Mouse (Mus musculus) liver, embryonic 14.5 days (tissue): Measurements from ENCODE around the gene Onecut1. TPM values are rescaled to one million over a fixed set of nuclear protein-coding genes. Genes with fewer than 3 reads are reported as not detected.

Experiments
- ATAC-seq: fragments of 200-750 bp; cut with Nextera tagmentation; 2 replicates; pipeline ENCODE4 v1.8.0; 2017; ENCODE audit warnings: moderate number of reproducible peaks, mild to moderate bottlenecking, moderate library complexity; ENCODE audit not compliant: insufficient read depth
- DNase-seq, 3 experiments: peaks; one replicate each; pipeline ENCODE4 v3.0.0-alpha.2; 2012 to 2013; ENCODE audit warnings: low read depth in 3 of 3, low spot score in 3 of 3
- H3K27ac ChIP-seq: fragments of 300-500 bp; sonication (generic); 2 replicates; pipeline ENCODE4 v1.5.1; 2014; ENCODE audit warnings: moderate library complexity, mild to moderate bottlenecking, control low read depth, inconsistent platforms
- H3K27me3 ChIP-seq: fragments of 300-500 bp; sonication (generic); 2 replicates; pipeline ENCODE4 v1.6.1; 2014; ENCODE audit warnings: mild to moderate bottlenecking, low read length, moderate library complexity; ENCODE audit not compliant: control insufficient read depth, insufficient read depth
- H3K36me3 ChIP-seq: fragments of 300-500 bp; sonication (generic); replicated peaks from 2 replicates; pipeline ENCODE4 v1.6.1; 2014; ENCODE audit warnings: low read depth; ENCODE audit not compliant: control insufficient read depth, insufficient read depth
- H3K4me1 ChIP-seq, 2 experiments: fragments of 200-500 bp in 1 of 2; fragments of 300-500 bp in 1 of 2; sonication (generic) in 1 of 2; replicated peaks; 2 replicates each; pipeline ENCODE4 v1.6.1; 2012 to 2014; ENCODE audit warnings: antibody characterized with exemption in 1 of 2, inconsistent platforms in 1 of 2, low read length in 1 of 2; ENCODE audit not compliant: control insufficient read depth in 2 of 2, insufficient read depth in 2 of 2
- H3K4me2 ChIP-seq: fragments of 300-500 bp; sonication (generic); 2 replicates; pipeline ENCODE4 v1.6.1; 2014; ENCODE audit warnings: low read depth, mild to moderate bottlenecking, control low read depth, moderate library complexity
- H3K4me3 ChIP-seq, 2 experiments: fragments of 200-500 bp in 1 of 2; fragments of 300-500 bp in 1 of 2; sonication (generic) in 1 of 2; 2 replicates each; pipeline ENCODE4 v1.5.1; 2012 to 2014; ENCODE audit warnings: low read depth in 2 of 2, low read length in 2 of 2, mild to moderate bottlenecking in 2 of 2, control low read depth in 1 of 2, inconsistent platforms in 1 of 2, moderate library complexity in 1 of 2; ENCODE audit not compliant: insufficient read depth in 1 of 2
- H3K9ac ChIP-seq: fragments of 300-500 bp; sonication (generic); replicated peaks from 2 replicates; pipeline ENCODE4 v1.6.1; 2014; ENCODE audit warnings: mild to moderate bottlenecking, control low read depth, moderate library complexity
- H3K9me3 ChIP-seq: fragments of 300-500 bp; sonication (generic); 2 replicates; pipeline ENCODE4 v1.6.1; 2016; ENCODE audit warnings: low read length, mixed read lengths; ENCODE audit not compliant: control insufficient read depth
- CTCF ChIP-seq: IDR thresholded peaks from 2 replicates; pipeline ENCODE4 v1.5.1; 2016; ENCODE audit warnings: antibody characterized with exemption, low read depth, control low read depth
- EP300 ChIP-seq: IDR thresholded peaks from 2 replicates; pipeline ENCODE4 v1.6.1; 2016; ENCODE audit warnings: antibody characterized with exemption, low read depth
- WGBS: fragments of 180-500 bp; shearing (Covaris S2); extraction: QIAGEN DNeasy Blood & Tissue Kit; methylation state at CpG from one replicate; pipeline ENCODE4 v1.1.7; 2014; ENCODE audit not compliant: insufficient replicate concordance; 5-methylcytosine and 5-hydroxymethylcytosine counted together
- polyA plus RNA-seq, 2 experiments: library from polyadenylated mRNA; depleted of rRNA in 1 of 2; stranded (reverse) in 1 of 2; unstranded in 1 of 2; fragments of >200 nt; fragmentation: Nextera tagmentation in 1 of 2; extraction: Ambion mirVana in 1 of 2; gene quantifications; 2 replicates each; pipeline versions ENCODE4 v1.2.1 to v1.2.3; 2012 to 2014

The Onecut1 gene
- polyA plus RNA-seq, 2 experiments = 0.77 to 1.1 TPM

DNA sequence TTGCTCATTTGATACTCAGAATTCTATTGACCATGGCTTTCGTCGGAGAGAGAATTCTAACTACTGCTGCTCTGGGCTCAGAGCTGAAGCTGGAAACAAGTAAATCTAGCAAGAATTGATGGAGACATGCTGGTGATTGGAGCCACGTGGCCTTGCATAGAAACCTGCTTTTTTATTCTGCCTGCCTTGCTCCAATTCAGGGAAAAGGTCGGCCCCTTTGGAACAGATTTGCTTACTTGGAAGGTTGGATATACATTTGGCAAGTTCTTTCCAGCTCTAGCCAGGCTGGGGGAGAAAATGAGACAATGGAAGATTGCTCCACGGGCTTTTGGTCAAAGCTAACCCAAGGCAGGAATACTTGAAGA, 11.0 kb upstream of the Onecut1 start:
- Histone ChIP-seq H3K4me3 (no peak overlapping the region), H3K27me3 (peaks cover 83% of the 10 kb centered on the region), H3K27ac (no peak overlapping the region), H3K36me3 (no peaks in the 10 kb centered on the region), H3K9ac (no peak overlapping the region), H3K4me2 (no peak overlapping the region), H3K4me1 (no peaks in the 10 kb centered on the region), H3K9me3 (no peaks in the 10 kb centered on the region)
- 5% methylated on average over 5 of the region's 5 CpGs for WGBS
- no peak for ATAC-seq
- DNase-seq = no peak
- TF ChIP-seq EP300 = no peak
- TF ChIP-seq CTCF = no peak

DNA sequence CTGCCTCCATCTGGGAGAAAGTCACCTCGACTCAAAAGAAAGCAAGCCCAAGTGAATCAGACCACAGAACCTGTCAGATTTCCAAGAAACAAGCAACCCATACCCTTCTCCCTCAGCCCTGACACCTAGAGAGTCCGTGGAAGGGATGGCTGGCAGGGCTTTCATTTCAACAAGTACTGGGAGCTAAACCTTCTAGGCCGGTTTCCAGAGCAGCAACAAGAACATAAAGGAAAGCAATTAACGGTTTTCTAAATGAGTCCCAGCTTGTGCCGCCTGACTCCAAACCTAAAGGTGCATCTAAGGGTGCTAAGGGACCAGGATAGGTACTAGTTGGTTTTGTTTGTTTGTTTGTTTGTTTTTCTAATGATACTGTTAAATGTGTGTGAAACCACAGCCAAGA, 10.1 kb upstream of the Onecut1 start:
- TF ChIP-seq EP300 (no peak), CTCF (no peak)
- Histone ChIP-seq H3K4me1 (no peaks in the 10 kb centered on the region), H3K9ac (no peak overlapping the region), H3K4me2 (no peak overlapping the region), H3K4me3 (no peak overlapping the region), H3K27ac (no peak overlapping the region), H3K27me3 (peaks cover 85% of the 10 kb centered on the region), H3K36me3 (no peaks in the 10 kb centered on the region), H3K9me3 (no peaks in the 10 kb centered on the region)
- ATAC-seq = no peak
- no peak for DNase-seq
- WGBS = 11% methylated on average over 5 of the region's 5 CpGs

DNA sequence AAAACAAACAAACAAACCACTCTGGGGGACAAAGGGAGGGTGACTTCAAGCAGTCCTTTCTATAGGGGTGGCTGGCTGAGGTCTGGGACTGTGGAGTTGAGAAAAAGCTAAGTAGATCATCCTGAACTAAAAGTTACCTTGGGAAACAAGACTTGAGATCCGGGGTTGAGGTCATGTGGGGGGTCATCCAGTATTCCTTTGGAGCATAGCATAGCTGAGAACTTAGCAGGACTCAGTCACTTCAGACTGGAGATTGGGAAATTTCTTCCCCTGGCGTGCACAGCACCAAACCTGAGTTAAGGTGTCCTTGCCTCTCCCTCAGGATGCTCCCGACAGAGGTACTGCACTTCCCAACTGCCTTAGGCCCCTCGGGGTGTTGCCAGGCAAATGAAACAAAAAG, 9.4 kb upstream of the Onecut1 start:
- 5% methylated on average over 4 of the region's 4 CpGs for WGBS
- no peak overlapping the region for H3K9ac ChIP-seq
- TF ChIP-seq EP300 = no peak
- TF ChIP-seq CTCF = no peak
- H3K27me3 ChIP-seq = peaks cover 84% of the 10 kb centered on the region
- H3K27ac ChIP-seq = no peak overlapping the region
- no peaks in the 10 kb centered on the region for H3K9me3 ChIP-seq
- DNase-seq = no peak
- ATAC-seq = no peak
- no peak overlapping the region for H3K4me2 ChIP-seq
- no peaks in the 10 kb centered on the region for H3K36me3 ChIP-seq
- no peak overlapping the region for H3K4me3 ChIP-seq
- no peaks in the 10 kb centered on the region for H3K4me1 ChIP-seq

DNA sequence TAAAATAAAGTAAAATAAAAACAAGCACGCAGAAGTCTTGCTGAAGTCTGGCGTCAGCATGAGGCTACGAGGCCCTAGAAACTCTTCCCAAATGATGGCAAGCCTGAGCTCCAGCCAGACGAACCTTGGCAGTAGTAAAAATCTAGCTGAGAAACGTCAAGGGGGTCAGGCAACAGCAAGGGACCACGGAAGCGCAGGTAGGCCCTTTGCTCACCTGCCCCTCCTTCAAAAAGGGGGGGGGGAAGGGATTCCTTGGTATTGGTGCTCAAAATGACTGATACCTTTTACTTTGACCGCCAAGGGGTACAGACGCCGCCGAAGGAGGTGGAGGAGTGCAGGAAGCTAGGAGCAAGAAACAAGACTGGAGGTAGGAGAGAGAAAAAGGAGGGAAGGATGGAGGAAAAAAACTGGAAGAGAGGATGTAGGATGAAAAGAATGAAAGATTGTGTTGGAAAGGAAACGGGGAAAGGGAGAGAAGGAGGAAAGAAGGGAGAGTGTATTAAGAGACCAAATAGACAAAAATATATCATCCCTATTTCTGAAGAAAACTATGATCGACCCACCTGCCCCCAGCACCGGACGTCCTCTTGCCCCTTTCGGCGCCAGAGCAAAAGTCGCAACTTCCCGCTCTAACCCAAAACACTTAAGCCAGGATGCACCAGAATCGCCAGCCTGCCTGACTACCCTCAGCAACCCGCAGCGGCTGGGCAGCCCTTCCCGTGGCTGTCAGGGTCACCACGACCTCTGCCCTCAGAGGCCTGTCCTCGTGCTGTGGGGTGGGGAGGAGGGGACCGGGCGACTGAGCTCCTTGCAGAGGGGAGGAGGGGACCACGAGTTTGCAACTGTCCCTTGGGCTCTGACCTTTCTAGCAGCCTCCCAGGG, 8.3 kb upstream of the Onecut1 start:
- peaks cover 84% of the 10 kb centered on the region for H3K27me3 ChIP-seq
- no peaks in the 10 kb centered on the region for H3K9me3 ChIP-seq
- DNase-seq = no peak
- peak overlapping the region; percentile 24; the same call in 1 of the 2 replicates for H3K4me2 ChIP-seq
- no peak for TF ChIP-seq EP300
- TF ChIP-seq CTCF = no peak
- H3K36me3 ChIP-seq = no peaks in the 10 kb centered on the region
- no peak overlapping the region for H3K27ac ChIP-seq
- no peaks in the 10 kb centered on the region for H3K4me1 ChIP-seq
- no peak for ATAC-seq
- WGBS = 4% methylated on average over 28 of the region's 28 CpGs
- no peak overlapping the region for H3K9ac ChIP-seq
- H3K4me3 ChIP-seq = no peak overlapping the region

DNA sequence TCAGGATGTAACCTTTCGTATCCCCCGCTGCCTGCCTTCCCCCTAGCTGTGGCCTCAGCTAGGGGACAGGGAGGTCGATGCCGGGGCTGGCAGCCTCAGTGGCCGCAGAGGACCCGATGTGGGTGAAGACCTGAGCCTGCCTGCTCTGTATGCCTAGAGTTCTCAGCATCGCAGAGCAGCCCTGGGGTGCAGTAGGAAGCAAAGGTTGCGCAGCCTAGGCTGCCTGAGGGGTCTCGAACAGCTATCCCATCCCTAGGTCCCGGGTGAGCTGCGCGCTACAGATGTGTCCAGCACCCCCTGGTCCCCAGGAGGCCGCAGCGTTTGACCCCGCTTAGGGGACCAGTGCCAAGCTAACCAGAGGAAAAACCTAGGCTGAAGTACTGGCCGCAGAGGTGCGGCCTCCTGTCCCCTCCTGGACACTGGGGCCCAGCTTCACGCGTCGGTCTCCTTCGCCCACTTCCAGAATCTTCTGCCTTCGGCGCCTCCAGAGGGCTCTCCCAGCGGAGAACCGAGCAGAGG, 7.6 kb upstream of the Onecut1 start:
- TF ChIP-seq EP300 (no peak), CTCF (no peak)
- ATAC-seq (no peak), DNase-seq (no peak)
- Histone ChIP-seq H3K27me3 (peaks cover 84% of the 10 kb centered on the region), H3K4me1 (no peaks in the 10 kb centered on the region), H3K4me2 (no peak overlapping the region), H3K4me3 (no peak overlapping the region), H3K27ac (no peak overlapping the region), H3K36me3 (no peaks in the 10 kb centered on the region), H3K9me3 (no peaks in the 10 kb centered on the region), H3K9ac (no peak overlapping the region)
- 7% methylated on average over 25 of the region's 25 CpGs for WGBS
